Mouse (Mus musculus): Measurements from ENCODE around the gene Cand2. TPM values are rescaled to one million over a fixed set of nuclear protein-coding genes. Genes with fewer than 3 reads are reported as not detected.

Cand2 gene
- total RNA-seq, 2 experiments from 2014 or later = 2.0 to 2.4 TPM

- DNase-seq (ENCODE audit: low spot score in 2 of 2) = no peak
Observed at GRCm38 (mm10) chr6:115772604-115773003, 1.7 kb upstream of the Cand2 start.

DNA sequence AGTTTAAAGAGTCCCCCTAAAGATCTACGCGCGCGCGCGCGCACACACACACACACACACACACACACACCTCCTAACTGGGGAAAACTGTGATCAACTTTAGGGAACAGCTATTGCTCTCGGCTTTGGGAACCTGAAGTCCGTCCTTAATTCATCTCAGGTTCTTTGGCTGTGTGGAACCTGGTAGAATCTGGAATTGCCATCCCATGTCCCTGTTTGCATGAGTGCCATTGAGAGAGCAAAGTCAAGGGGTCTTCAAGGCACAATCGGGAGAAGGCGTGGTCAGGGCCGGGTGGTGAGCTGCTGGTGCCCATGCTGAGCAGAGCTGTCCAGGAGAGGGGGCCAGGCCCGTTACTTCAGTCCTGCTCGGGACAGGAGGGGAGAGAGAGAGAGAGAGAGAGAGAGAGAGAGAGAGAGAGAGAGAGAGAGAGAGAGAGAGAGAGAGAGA lies 348 bp upstream of the Cand2 start:
- no peak for DNase-seq (ENCODE audit: low spot score in 2 of 2)

GRCm38 (mm10) chr6:115775838-115776237 lies 1.5 kb downstream of the Cand2 start:
- DNase-seq (ENCODE audit: low spot score in 2 of 2) = no peak

DNA sequence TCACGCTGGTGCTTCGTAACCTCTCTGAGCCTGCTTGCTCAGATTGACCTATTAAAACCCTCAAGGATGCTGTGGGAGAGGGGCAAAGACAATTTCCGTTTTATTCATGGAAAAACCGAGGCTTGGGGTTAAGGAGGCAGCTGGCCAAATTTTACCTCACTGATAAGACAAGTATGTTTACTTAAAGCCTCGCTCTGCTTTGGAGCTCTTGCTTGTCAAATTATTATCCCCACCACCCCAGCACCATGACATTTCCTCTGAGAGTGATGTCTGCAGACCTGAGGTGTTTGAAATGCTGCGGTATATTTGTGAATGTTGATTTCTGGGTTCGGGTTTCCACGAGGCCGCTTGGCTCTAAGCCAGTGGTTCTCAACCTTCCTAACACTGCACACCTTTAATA lies 2.0 kb downstream of the Cand2 start:
- DNase-seq (ENCODE audit: low spot score in 2 of 2) = no peak

DNA sequence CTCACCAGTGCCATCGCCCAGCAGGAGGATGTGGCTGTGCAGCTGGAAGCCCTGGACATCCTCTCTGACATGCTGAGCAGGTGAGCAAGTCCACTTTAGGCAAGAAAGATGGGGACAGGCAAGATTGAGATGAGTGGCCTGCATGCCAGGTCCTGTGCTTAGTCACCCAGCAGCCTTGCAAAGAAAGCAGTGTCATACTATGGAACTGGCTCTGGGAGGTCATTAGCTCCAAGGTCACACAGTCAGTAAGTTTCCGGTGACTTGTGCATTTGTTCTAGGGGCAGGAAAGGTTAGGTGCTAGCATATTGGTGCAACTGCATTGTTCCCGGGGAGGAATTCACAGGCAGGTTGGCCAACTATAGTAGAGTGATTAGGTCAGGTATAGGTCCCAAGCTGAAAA lies 8.4 kb downstream of the Cand2 start:
- DNase-seq (ENCODE audit: low spot score in 2 of 2) = no peak

- no peak for DNase-seq (ENCODE audit: low spot score in 2 of 2)
Observed at GRCm38 (mm10) chr6:115791016-115791415, 16.7 kb downstream of the Cand2 start.

- DNase-seq (ENCODE audit: low spot score in 2 of 2) = no peak
Observed at GRCm38 (mm10) chr6:115791842-115792686, 17.7 kb downstream of the Cand2 start.

- no peak for DNase-seq (ENCODE audit: low spot score in 2 of 2)
Observed at GRCm38 (mm10) chr6:115792691-115793215, 18.4 kb downstream of the Cand2 start.

- DNase-seq (ENCODE audit: low spot score in 2 of 2) = no peak
Observed at GRCm38 (mm10) chr6:115801811-115802210, 27.5 kb downstream of the Cand2 start.

GRCm38 (mm10) chr6:115803541-115804382 lies 29.4 kb downstream of the Cand2 start:
- DNase-seq (ENCODE audit: low spot score in 2 of 2) = peak; percentile 78 to 80

GRCm38 (mm10) chr6:115804432-115805192 lies 30.3 kb downstream of the Cand2 start:
- no peak for DNase-seq (ENCODE audit: low spot score in 2 of 2)

DNA sequence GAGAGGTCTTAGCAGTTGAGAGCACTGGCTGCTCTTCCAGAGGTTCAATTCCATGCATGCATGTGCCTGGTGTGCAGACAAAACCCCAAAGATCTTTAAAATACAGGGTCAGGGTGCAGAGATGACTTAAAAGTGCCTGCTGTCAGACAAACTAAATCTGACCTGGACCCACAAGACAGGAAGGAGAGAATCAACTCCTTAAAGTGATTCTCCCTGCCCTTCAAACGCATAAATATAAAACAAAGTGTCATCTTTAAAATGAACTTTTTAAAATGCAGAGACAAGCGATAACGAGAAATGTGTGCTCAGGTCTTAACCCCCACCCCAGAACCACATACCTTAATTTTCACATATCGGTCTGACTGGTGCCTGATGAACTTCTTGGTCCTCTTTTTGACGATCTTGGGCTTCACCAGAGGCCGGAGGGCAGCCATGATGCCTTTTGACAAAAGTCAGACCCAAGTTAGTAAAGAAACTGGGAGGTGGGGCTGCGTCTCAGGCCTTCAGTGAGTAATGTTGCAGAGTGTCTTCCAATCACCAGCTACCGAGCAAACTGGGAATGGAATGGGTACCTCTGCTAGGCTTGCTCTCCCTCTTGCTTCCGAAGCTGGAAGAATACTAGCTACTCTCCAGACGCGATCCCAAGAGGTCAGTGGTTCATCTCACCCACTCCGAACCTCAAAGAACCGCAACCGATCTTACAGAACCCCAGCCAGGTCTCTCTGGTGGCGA lies 33.3 kb downstream of the Cand2 start:
- no peak for DNase-seq (ENCODE audit: low spot score in 2 of 2)

DNA sequence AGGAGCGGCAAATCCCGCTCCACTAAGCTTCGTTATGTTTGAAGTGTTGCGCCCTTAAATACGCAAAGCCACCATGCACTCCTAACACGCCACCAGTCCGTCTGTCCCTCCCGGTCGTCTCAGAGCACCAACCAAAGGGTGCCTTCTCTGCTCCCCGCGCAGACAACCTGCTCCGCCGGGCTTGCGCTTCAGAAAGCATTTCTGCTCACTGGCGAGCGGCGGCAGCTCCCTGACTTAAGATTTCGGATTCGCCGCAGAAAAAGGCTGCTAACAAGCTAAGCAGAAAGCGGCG lies 33.8 kb downstream of the Cand2 start:
- DNase-seq (ENCODE audit: low spot score in 2 of 2) = no peak

DNA sequence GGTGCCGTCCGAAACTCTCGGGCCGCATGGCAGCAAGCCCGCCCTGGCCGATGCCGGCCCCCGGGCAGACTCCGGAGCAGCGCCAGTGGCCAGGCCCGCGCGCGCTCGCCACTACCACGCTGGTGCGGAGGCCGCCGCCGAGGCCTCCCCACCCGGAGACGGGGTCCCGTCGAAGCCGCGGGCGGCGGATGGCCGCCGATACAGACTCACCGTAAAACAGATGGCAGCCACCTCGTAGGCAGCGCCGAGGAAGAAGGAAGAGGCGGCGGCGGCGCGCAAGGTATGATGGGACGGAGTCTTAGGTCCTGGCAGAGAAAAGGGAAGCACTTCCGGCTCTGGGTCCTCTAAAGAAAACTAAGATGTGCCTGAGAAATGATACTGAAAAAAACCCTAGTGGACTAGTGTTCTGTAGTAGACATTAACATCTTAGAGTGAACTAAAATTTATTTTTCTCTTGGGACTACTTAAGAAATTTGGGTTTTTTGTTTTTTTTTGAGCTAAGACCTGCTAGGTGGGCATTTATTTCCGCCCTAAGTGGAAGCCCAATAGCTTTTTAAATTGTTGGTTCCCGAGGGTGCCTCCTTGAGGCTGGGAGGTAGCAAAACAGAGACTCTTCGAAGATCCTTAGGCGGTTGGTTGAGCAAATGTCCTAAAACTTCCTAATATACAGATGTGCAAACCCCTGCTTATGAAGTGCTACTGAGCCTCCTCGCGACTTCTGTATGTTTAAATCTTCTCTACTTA lies 34.3 kb downstream of the Cand2 start, which contains the start of gene Rpl32:
Gene Rpl32 (minus strand): TSS at position 260 of the 744 bp plus-strand sequence.
- peak; percentile 83 to 91 for DNase-seq (ENCODE audit: low spot score in 2 of 2)

GRCm38 (mm10) chr6:115811606-115812005 lies 37.3 kb downstream of the Cand2 start:
- no peak for DNase-seq (ENCODE audit: low spot score in 2 of 2)

DNA sequence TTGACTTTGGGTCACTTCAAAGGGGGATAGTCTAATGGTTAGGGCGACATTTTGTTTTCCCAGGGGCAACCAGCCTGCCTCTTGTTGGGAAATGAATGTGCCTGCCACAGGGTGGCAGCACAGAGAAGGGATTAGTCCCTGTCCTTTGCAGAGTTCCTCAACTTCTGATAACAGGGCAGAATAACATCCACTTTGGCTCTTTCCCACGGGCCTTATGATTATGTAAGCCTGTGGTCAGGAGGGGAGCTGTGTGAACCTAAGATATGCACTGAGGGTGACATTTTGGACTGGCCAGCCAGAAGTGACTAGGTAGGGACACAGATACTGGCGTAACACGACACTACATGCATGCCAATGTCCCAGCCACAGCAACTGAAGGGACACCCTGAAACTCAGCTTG lies 39.8 kb downstream of the Cand2 start:
- peak; percentile 59 for DNase-seq (ENCODE audit: low spot score in 2 of 2)

DNA sequence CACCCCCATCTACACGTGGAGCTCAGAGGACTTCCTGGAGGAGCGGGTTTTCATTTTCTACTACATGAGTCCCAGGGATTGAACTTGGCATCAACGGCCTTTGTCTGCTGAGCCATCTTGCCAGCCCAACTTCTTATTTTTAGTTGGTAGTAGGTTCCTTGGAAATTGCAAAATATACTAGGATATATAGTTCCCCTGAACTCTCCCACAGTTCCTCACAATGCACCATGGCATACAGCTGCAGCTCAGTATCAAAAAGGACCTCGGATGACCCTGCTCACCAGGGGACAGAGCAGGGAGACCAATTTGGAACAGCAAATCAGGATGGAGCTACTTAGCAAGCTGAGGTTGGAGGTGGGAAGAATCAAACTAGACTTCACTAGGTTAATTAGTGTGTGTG lies 40.7 kb downstream of the Cand2 start:
- DNase-seq (ENCODE audit: low spot score in 2 of 2) = no peak

DNA sequence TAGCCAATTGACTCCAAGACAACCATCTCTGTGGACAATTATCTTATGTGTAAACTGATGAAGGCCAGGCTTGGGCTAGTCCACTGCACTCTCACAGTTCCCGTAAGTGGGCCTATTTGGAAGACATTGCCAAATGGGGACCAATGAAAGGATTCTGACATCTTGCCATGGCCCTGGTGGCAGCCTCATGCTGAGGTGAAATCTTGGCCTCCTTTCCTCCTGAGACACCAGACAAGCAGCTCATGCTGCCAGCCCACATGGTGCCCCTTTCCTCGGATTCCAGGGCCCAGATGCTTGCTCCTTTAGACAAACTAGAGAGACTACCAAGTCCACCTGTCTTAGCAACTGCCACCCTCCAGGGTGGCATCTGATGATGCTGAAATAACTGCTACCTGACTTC lies 43.8 kb downstream of the Cand2 start:
- DNase-seq (ENCODE audit: low spot score in 2 of 2) = no peak

DNA sequence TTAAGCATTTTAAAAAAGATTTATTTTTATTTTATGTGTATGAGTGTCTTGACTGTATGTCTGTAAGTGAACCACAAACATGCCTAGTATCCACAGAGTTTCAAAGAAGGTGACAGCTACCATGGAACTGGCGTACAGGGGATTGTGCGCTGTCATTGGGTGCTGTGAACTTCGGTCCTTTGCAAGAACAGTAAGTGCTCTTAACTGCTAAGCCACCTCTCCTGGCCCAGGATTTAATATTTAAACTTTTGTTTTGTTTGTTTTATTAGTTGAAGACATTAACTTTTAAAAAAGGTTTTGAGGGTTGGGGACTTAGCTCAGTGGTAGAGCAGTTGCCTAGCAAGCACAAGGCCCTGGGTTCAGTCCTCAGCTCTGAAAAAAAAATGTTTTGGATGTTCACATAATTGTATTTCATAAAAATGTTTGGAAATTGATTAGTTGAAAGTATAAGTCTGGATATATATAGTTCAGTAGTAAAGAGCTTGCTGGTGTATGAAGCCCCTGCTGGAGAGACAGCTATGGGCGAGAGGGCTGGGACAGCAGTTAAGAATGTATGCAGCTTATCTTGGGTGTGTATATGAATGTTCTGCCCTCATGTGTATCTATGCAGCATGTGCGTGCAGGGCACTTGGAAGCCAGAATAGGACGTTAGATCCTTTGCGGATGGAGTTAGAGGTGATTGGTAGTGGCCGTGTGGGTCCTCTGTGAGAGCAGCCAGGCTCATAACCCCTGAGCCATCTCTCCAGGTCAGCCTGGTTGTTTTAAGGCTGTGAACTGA lies 47.1 kb downstream of the Cand2 start:
- no peak for DNase-seq (ENCODE audit: low spot score in 2 of 2)
